Mouse (Mus musculus): ENCODE results near the gene Asap2.

GRCm38 (mm10) chr12:21208172-21208795 lies 218.0 kb downstream of the Asap2 start:
- TF ChIP-seq EP300 (optimal IDR thresholded peaks at IDR 0.05): no peak
- TF ChIP-seq CTCF (IDR thresholded peaks at IDR 0.05; ENCODE audit: low read depth): no peak

Data from stomach, postnatal 0 days (tissue).